Mouse (Mus musculus): Measurements from ENCODE around the gene Smg7. TPM values are rescaled to one million over a fixed set of nuclear protein-coding genes. Genes with fewer than 3 reads are reported as not detected.

Gene Smg7
- polyA plus RNA-seq (2015; fragmentation: Nextera tagmentation; extraction: Ambion mirVana): 21.9 and 24.1 TPM in 2 replicates

DNA sequence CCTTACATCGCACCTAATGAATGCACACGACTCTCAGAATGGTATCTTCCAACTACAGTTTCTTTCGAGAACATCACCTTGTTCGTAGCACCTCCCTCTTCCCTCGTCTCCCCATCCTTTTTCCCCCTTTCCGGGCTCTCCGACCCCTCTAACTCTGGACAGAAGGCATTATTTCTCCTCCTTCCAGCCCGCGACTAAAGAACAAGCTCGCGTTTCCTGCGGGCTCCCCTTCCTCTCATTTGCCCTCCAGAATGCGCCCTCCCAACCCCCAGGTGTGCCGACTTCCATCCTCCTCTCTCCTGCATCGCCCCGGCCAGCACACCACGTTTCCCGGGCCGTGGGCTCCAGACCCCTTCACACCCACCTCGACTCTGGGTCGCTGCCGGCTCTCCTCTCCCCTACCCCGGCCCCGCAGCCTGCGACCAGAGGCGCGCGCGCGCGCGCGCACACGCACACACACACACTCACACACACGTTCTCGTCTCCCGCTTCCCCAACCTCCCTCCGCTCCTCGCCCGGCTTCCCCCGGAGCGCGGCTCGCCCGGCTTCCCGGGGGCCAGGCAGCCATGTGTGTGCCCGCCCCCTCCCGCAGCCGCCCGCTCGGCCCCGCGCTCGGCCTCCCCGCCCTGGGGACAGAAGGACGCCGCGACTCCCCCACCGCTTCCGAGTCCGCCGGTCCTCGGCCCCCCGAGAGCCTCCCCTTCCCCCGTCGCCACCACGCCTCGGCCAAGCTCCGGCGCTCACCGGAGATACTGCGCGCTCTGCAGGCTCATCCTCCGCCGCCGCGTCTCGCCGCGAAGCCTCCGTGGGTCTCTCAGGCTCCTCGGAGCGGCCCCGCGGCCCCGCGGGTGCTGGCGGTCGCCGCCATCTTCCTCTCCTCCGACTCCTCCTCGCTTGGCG is at the start of gene Smg7:
Gene Smg7 (minus strand): TSS at position 882 of the 900 bp plus-strand sequence.
- no peaks in the 10 kb centered on the region for H3K27me3 ChIP-seq
- peak within 1 kb of the TSS; percentile 98 for H3K4me3 ChIP-seq
- 0 out of 2 replicates have a peak, but pooled peaks cover 3% of the 10 kb centered on the region for H3K36me3 ChIP-seq
- WGBS: 1% methylated on average over 78 of the region's 93 CpGs
- peak within 1 kb of the TSS; percentile 100 for H3K27ac ChIP-seq
- no peaks in the 10 kb centered on the region for H3K9me3 ChIP-seq (replicated peaks)
- peak within 1 kb of the TSS; percentile 94 for H3K9ac ChIP-seq
- ATAC-seq (replicated peaks; ENCODE audit: insufficient number of reproducible peaks, insufficient read depth, low FRiP score, low read depth): peak; percentile 45
- peaks cover 32% of the 10 kb centered on the region for H3K4me1 ChIP-seq (replicated peaks)
- H3K4me2 ChIP-seq: peak within 1 kb of the TSS; percentile 100

DNA sequence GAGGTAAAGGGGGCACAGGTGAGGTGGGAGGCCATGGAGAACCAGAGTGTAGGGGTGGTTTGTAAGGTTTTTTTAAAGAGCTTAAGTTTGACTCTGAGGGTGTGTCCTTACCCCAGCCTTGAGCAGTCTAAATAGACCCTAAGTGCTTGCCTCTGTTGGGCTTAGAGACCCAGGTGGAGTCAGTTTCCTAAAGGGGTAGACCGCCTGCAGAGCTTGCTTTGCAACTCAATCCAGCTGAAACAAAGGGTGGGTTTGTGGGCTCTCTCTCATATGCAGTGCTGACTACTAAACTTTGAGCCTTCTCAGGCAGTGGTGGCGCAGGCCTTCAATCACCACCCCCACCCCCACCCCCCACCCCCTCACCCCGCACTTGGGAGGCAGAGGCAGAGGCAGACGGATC is 40.5 kb upstream of the Smg7 start:
- no peak overlapping the region for H3K4me2 ChIP-seq
- H3K4me3 ChIP-seq: no peak overlapping the region
- WGBS: 47% methylated on average over 4 of the region's 4 CpGs
- no peak overlapping the region for H3K9ac ChIP-seq
- H3K4me1 ChIP-seq (replicated peaks): no peaks in the 10 kb centered on the region
- no peaks in the 10 kb centered on the region for H3K36me3 ChIP-seq
- no peak for ATAC-seq (replicated peaks; ENCODE audit: insufficient number of reproducible peaks, insufficient read depth, low FRiP score, low read depth)
- no peaks in the 10 kb centered on the region for H3K27me3 ChIP-seq
- no peak overlapping the region for H3K27ac ChIP-seq
- no peaks in the 10 kb centered on the region for H3K9me3 ChIP-seq (replicated peaks)

DNA sequence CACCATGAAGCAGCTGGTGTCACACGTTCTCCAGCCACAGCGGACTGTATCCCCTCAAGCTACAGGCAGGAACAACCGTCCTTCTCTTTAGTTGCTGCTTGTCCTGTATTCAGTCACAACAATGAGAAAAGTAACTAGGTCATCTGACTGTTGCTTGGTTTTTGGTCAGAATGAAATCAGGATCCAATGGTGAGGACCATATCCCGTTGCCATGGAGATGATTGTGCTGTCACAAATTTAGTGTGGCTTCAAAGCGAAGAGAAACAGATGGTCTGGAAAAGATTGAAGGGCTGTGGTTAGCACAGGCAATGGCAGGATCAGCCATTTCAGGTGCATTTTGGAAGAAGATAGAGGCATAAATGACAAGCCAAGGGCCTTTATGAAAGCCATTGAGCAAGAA is 33.9 kb upstream of the Smg7 start:
- 61% methylated on average over 5 of the region's 5 CpGs for WGBS
- Histone ChIP-seq H3K4me1 (replicated peaks) (no peaks in the 10 kb centered on the region), H3K27ac (no peak overlapping the region), H3K9ac (no peak overlapping the region), H3K9me3 (replicated peaks) (no peaks in the 10 kb centered on the region), H3K4me3 (no peak overlapping the region), H3K36me3 (no peaks in the 10 kb centered on the region), H3K27me3 (no peaks in the 10 kb centered on the region), H3K4me2 (no peak overlapping the region)
- ATAC-seq (replicated peaks; ENCODE audit: insufficient number of reproducible peaks, insufficient read depth, low FRiP score, low read depth): no peak

DNA sequence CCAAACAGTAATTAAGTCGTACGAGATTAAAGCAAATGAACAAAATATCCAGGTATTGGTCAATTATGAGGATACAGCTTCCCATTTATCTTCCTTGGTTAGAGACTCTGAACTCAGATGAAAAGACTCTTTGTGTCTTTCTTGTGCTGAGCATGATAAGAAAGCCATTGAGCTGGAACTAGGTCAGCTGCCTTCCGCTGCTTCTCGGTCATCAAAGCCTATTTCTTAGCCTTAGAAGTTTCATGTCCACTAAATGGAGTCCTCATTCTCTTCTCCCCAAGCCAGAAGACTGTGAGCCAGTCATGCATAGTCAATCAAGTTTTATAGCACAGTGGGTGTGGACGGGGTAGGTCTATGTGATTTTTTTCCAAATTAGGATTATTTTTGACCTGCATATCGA is 33.0 kb upstream of the Smg7 start:
- no peaks in the 10 kb centered on the region for H3K36me3 ChIP-seq
- no peak overlapping the region for H3K27ac ChIP-seq
- no peaks in the 10 kb centered on the region for H3K4me1 ChIP-seq (replicated peaks)
- H3K9ac ChIP-seq: no peak overlapping the region
- no peaks in the 10 kb centered on the region for H3K9me3 ChIP-seq (replicated peaks)
- 81% methylated on average over 6 of the region's 6 CpGs for WGBS
- H3K4me2 ChIP-seq: no peak overlapping the region
- H3K27me3 ChIP-seq: no peaks in the 10 kb centered on the region
- H3K4me3 ChIP-seq: no peak overlapping the region
- ATAC-seq (replicated peaks; ENCODE audit: insufficient number of reproducible peaks, insufficient read depth, low FRiP score, low read depth): no peak

DNA sequence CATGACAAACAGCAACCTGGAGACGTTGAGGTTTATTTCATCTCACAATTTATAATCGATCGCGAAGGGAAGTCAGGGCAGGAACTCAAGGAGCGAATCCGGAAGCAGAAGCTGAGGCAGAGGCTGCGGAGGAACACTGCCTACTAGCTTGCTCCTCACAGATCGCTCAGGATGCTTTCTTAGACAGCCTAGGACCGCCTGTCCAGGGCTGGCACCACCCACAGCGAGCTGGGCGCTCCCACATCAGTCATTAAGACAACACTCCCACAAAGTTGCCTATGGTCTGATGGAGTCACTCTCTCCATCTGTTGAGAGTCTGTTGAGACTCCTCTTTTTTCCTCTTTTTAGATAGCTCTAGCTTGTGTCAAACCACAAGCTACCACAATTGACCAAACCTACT is 31.5 kb upstream of the Smg7 start:
- WGBS: 60% methylated on average over 11 of the region's 11 CpGs
- Histone ChIP-seq H3K9me3 (replicated peaks) (no peaks in the 10 kb centered on the region), H3K4me3 (no peak overlapping the region), H3K4me1 (replicated peaks) (no peaks in the 10 kb centered on the region), H3K27ac (no peak overlapping the region), H3K4me2 (no peak overlapping the region), H3K36me3 (no peaks in the 10 kb centered on the region), H3K9ac (no peak overlapping the region), H3K27me3 (no peaks in the 10 kb centered on the region)
- no peak for ATAC-seq (replicated peaks; ENCODE audit: insufficient number of reproducible peaks, insufficient read depth, low FRiP score, low read depth)

DNA sequence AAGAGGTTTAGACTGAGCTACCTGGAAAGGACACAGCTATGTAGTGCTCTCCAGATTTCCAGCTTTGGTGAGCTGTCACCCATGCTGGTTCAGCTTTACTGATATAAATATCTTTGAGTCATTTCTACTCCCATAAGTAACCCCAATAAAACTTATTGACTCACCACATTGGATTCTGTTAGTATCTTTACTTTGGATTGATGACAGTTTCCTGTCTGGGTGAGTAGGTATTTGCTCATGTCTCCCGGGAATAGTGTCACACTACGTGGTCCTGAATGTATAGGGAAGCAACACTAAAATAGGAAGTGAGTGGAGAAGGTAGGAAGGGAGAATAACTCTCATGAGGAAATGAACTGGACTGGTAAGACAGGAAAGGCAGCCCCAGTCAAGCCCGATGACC is 19.3 kb upstream of the Smg7 start:
- Histone ChIP-seq H3K9me3 (replicated peaks) (no peaks in the 10 kb centered on the region), H3K4me3 (no peak overlapping the region), H3K4me1 (replicated peaks) (no peaks in the 10 kb centered on the region), H3K9ac (no peak overlapping the region), H3K36me3 (no peaks in the 10 kb centered on the region), H3K27ac (no peak overlapping the region), H3K4me2 (no peak overlapping the region), H3K27me3 (no peaks in the 10 kb centered on the region)
- no peak for ATAC-seq (replicated peaks; ENCODE audit: insufficient number of reproducible peaks, insufficient read depth, low FRiP score, low read depth)
- WGBS: 58% methylated on average over 3 of the region's 3 CpGs

DNA sequence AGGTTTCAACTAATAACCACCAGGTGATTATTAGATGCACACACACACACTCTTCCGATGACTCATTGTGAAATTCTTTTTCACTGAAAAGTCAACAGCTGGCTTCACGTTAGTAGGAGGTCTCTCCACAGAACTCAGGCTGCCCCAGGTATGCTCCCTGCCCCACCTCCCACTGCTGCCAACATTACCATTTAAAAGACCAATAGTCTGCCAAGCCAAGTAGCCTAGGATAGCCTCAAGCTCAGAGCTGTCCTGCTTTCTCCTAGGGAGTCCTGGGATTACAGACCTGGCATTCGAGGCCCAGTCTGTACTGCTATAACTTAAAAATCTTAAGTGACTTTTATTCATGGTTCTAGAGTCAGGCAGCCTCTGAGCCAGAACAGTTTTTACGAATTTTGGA is 15.2 kb upstream of the Smg7 start:
- 73% methylated on average over 4 of the region's 4 CpGs for WGBS

DNA sequence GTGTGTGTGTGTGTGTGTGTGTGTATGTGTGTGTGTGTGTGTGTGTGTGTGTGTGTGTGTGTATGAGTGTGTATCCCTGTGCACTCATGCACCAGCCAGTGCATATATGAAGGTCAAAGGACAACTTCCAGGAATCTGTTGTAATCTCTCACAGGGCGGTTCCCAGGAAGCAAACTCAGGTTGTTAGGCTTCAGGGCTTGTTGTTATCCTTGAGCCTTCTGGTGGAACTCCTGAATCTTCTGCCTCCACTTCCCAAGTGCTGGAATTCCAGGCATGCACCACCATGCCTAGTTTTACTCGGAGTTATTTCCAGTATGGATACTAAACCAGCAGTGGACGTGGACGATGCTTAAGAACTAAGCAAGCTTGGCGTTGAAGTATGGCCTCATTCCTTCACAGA is 14.5 kb upstream of the Smg7 start:
- ATAC-seq (replicated peaks; ENCODE audit: insufficient number of reproducible peaks, insufficient read depth, low FRiP score, low read depth): no peak
- Histone ChIP-seq H3K4me1 (replicated peaks) (peaks cover 4% of the 10 kb centered on the region), H3K9ac (no peak overlapping the region), H3K36me3 (no peaks in the 10 kb centered on the region), H3K27me3 (no peaks in the 10 kb centered on the region), H3K9me3 (replicated peaks) (no peaks in the 10 kb centered on the region), H3K27ac (no peak overlapping the region), H3K4me2 (no peak overlapping the region), H3K4me3 (no peak overlapping the region)
- WGBS: 49% methylated on average over 5 of the region's 5 CpGs

More for the DNA sequence above, 15.2 kb upstream of the Smg7 start:
- H3K27me3 ChIP-seq: no peaks in the 10 kb centered on the region
- H3K9me3 ChIP-seq (replicated peaks): no peaks in the 10 kb centered on the region
- no peak overlapping the region for H3K4me2 ChIP-seq
- no peak for ATAC-seq (replicated peaks; ENCODE audit: insufficient number of reproducible peaks, insufficient read depth, low FRiP score, low read depth)
- peaks cover 4% of the 10 kb centered on the region for H3K4me1 ChIP-seq (replicated peaks)
- no peaks in the 10 kb centered on the region for H3K36me3 ChIP-seq
- H3K9ac ChIP-seq: no peak overlapping the region
- H3K27ac ChIP-seq: no peak overlapping the region
- no peak overlapping the region for H3K4me3 ChIP-seq

DNA sequence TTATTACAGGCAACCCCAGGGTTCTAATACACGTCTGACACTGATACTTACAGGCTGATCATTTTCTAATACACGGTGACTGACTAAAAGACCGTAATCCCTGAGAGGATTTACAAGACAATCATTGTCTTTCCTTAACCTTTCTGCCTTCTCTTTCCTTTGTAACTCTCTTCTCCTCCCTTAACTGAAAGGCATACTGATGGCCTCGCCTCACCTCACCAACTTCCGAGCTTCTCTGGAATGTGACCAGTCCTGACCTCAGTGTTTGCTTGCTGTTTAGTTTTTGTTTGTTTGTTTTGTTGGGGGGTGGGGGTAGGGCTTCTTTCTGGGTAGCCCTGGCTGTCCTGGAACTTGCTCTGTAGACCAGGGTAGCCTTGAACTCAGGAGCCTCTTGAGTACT is 13.3 kb upstream of the Smg7 start:
- ATAC-seq (replicated peaks; ENCODE audit: insufficient number of reproducible peaks, insufficient read depth, low FRiP score, low read depth): no peak

DNA sequence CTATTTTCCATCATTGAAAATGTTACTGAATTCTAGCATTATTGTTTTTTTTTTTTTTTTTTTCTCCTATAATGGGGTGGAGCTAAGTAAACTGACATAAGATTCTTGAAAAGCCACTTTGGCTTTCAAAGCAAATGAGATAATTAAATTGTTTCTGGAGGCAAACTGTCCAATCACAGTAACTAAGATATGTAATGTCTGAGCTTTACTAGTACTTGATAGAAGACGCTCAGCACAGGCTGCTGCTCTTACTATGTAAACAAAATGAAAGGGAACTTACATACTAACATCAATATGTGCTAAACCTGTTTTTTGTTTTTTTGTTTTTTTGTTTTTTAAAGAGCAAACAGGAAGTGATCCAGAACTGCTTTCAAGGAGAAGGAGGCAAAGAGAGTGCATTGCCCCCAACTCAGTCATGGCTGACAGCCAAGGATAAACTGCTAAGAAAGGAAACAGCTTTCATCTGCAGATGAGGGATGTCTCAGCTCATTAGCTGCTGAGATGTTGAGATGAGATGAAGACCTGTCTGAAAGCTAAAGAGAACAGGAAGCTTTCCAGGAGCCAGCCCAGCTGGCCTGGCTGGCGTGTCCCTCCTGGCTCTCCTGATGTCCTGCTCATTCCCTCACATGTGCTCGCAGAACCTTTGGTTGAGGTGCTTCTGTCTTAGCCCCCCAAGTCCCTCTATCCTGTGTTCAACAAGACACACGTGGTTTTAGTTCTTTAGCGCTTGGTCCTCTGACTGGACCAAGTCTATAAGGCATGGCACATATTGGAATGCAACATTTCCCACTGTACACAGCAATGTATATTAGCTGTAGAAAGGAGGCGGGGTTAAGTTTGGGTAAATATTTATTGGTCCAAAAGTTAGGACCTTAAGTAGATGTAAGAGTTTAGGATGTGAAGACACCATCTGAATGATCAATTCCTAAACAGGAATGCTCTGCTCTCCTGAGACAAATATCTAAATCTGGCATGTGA is 11.3 kb upstream of the Smg7 start:
- no peaks in the 10 kb centered on the region for H3K27me3 ChIP-seq
- no peak overlapping the region for H3K9ac ChIP-seq
- H3K4me3 ChIP-seq: no peak overlapping the region
- no peak overlapping the region for H3K4me2 ChIP-seq
- no peak for ATAC-seq (replicated peaks; ENCODE audit: insufficient number of reproducible peaks, insufficient read depth, low FRiP score, low read depth)
- H3K36me3 ChIP-seq: no peaks in the 10 kb centered on the region
- 59% methylated on average over 6 of the region's 6 CpGs for WGBS
- H3K4me1 ChIP-seq (replicated peaks): peaks cover 4% of the 10 kb centered on the region
- no peaks in the 10 kb centered on the region for H3K9me3 ChIP-seq (replicated peaks)
- no peak overlapping the region for H3K27ac ChIP-seq

More for the DNA sequence above, 13.3 kb upstream of the Smg7 start:
- Histone ChIP-seq H3K9me3 (replicated peaks) (no peaks in the 10 kb centered on the region), H3K9ac (no peak overlapping the region), H3K4me2 (no peak overlapping the region), H3K4me1 (replicated peaks) (peaks cover 4% of the 10 kb centered on the region), H3K36me3 (no peaks in the 10 kb centered on the region), H3K27ac (no peak overlapping the region), H3K4me3 (no peak overlapping the region), H3K27me3 (no peaks in the 10 kb centered on the region)
- WGBS: 65% methylated on average over 5 of the region's 5 CpGs

DNA sequence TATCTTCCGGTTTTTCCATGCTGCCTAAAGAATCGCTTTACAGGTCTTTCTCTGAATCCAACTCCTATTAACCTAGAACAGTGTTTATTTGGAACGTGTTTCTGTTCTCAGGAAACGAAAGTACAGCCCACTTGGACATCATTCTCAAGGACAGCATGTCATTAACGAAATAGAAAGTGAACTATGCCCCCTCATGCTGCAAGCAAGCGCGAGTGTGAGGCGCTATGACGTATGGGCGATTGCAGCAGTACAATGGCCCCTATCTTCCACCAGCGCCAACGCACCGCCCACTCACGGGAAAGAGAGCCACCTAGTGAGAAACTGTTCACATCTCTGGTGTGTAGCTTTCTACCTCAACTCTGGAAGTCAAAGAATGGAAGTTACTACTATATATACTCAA is 2.0 kb upstream of the Smg7 start:
- H3K27me3 ChIP-seq: no peaks in the 10 kb centered on the region
- peak overlapping the region; percentile 44 for H3K9ac ChIP-seq
- H3K36me3 ChIP-seq: no peaks in the 10 kb centered on the region
- peak overlapping the region; percentile 57 for H3K27ac ChIP-seq
- ATAC-seq (replicated peaks; ENCODE audit: insufficient number of reproducible peaks, insufficient read depth, low FRiP score, low read depth): no peak; the same call in 1 of the 2 replicates
- no peaks in the 10 kb centered on the region for H3K9me3 ChIP-seq (replicated peaks)
- under 1% methylated on average over 14 of the region's 14 CpGs for WGBS
- peaks cover 25% of the 10 kb centered on the region for H3K4me1 ChIP-seq (replicated peaks)
- H3K4me3 ChIP-seq: peak overlapping the region; percentile 57
- peak overlapping the region; percentile 100 for H3K4me2 ChIP-seq

Measured in heart, embryonic 15.5 days (tissue).